8 mouse cellular contexts compared by ENCODE assay signal in genomic region chr1:82725026-82725874, GRCm38 (mm10). TPM values are rescaled to one million over a fixed set of nuclear protein-coding genes. Genes with fewer than 3 reads are reported as not detected.
DNase-seq lines count a peak whose midpoint lies in the region; ATAC-seq and TF ChIP-seq lines count a peak whose summit lies in the region.

No protein-coding gene starts in this region.

- H3K79me2 ChIP-seq in liver, adult 2 months (ENCODE audit: control insufficient read depth, insufficient read depth, low read length), result peaks cover 6% of the 10 kb centered on the region; the same call in 1 of the 2 replicates

- peak; percentile 93 for ATAC-seq in heart, embryonic 13.5 days (ENCODE audit: extremely low read depth, insufficient number of reproducible peaks, low FRiP score, low TSS enrichment)
- ATAC-seq in activated CD4-positive, CD25-positive, alpha-beta regulatory T cell, adult 4 months, result peak; percentile 84
- ATAC-seq in forebrain, embryonic 15.5 days (replicated peaks), result peak; percentile 98

- peak overlapping the region; percentile 91 for H3K4me2 ChIP-seq in heart, embryonic 13.5 days
- peak overlapping the region; percentile 77 for H3K4me2 ChIP-seq in forebrain, embryonic 15.5 days (replicated peaks)

- no peak for TF ChIP-seq POLR2A in liver, adult 2 months (IDR thresholded peaks at IDR 0.05; ENCODE audit: extremely low read depth, insufficient read depth, low read length)
- 0 out of 2 replicates have a peak, but pooled peaks have one; percentile 7 for TF ChIP-seq POLR2A in small intestine, adult 2 months (IDR thresholded peaks at IDR 0.05; ENCODE audit: low read depth, low read length)

- peaks cover 21% of the 10 kb centered on the region for H3K27me3 ChIP-seq in heart, embryonic 13.5 days (replicated peaks)
- H3K27me3 ChIP-seq in forebrain, embryonic 15.5 days, result peaks cover 6% of the 10 kb centered on the region; the same call in 1 of the 2 replicates
- no peaks in the 10 kb centered on the region for H3K27me3 ChIP-seq in liver, adult 2 months (ENCODE audit: control insufficient read depth, insufficient read depth, low read length)
- no peaks in the 10 kb centered on the region for H3K27me3 ChIP-seq in small intestine, adult 2 months (ENCODE audit: control insufficient read depth, insufficient read depth, low read length)

- DNase-seq in heart, adult 9 months (ENCODE audit: low spot score in 2 of 2), result no peak
- DNase-seq in 3T3-L1 (ENCODE audit: low read depth, low spot score), result peak; percentile 76
- peak; percentile 80 for DNase-seq in liver, adult 2 months (ENCODE audit: extremely low read depth, low read depth, low spot score)
- DNase-seq in layer of hippocampus, postnatal 14 days (ENCODE audit: low spot score in 2 of 2), result no peak

- peak overlapping the region; percentile 95 for H3K4me3 ChIP-seq in heart, embryonic 13.5 days
- peak overlapping the region; percentile 80 for H3K4me3 ChIP-seq in forebrain, embryonic 15.5 days
- H3K4me3 ChIP-seq in liver, adult 2 months (ENCODE audit: insufficient read depth, low read depth, low read length), result peak overlapping the region; percentile 86
- peak overlapping the region; percentile 92 for H3K4me3 ChIP-seq in small intestine, adult 2 months (ENCODE audit: low read depth, low read length)

- peak overlapping the region; percentile 98 for H3K9ac ChIP-seq in heart, embryonic 13.5 days
- peak overlapping the region; percentile 80 for H3K9ac ChIP-seq in forebrain, embryonic 15.5 days (replicated peaks)
- peak overlapping the region; percentile 94 for H3K9ac ChIP-seq in liver, adult 2 months (ENCODE audit: low read depth, low read length)

- WGBS in heart, embryonic 13.5 days, result under 1% methylated on average over 37 of the region's 37 CpGs
- WGBS in forebrain, embryonic 15.5 days, result under 1% methylated on average over 37 of the region's 37 CpGs
- WGBS in liver, adult 2 months, result under 1% methylated on average over 37 of the region's 37 CpGs
- 2% methylated on average over 37 of the region's 37 CpGs for WGBS in small intestine, adult 2 months

- H3K4me1 ChIP-seq in heart, embryonic 13.5 days, result peaks cover 13% of the 10 kb centered on the region
- H3K4me1 ChIP-seq in forebrain, embryonic 15.5 days, result peaks cover 17% of the 10 kb centered on the region
- H3K4me1 ChIP-seq in liver, adult 2 months (ENCODE audit: control insufficient read depth, insufficient read depth, low read length), result peaks cover 3% of the 10 kb centered on the region; the same call in 1 of the 2 replicates
- 0 out of 2 replicates have a peak, but pooled peaks cover 2% of the 10 kb centered on the region for H3K4me1 ChIP-seq in small intestine, adult 2 months (ENCODE audit: control insufficient read depth, insufficient read depth, insufficient read length, low read length)

- peaks cover 30% of the 10 kb centered on the region for H3K36me3 ChIP-seq in heart, embryonic 13.5 days
- peaks cover 16% of the 10 kb centered on the region for H3K36me3 ChIP-seq in forebrain, embryonic 15.5 days
- H3K36me3 ChIP-seq in liver, adult 2 months (ENCODE audit: control insufficient read depth, insufficient read depth, low read length), result peaks cover 20% of the 10 kb centered on the region
- peaks cover 12% of the 10 kb centered on the region for H3K36me3 ChIP-seq in small intestine, adult 2 months (ENCODE audit: control insufficient read depth, insufficient read depth, low read length)

- H3K27ac ChIP-seq in heart, embryonic 13.5 days (replicated peaks), result peak overlapping the region; percentile 83
- H3K27ac ChIP-seq in forebrain, embryonic 15.5 days (replicated peaks), result peak overlapping the region; percentile 66; the same call in 1 of the 2 replicates
- peak overlapping the region; percentile 97 for H3K27ac ChIP-seq in liver, adult 2 months (replicated peaks; ENCODE audit: insufficient read depth, low read depth, low read length)
- peak overlapping the region; percentile 54; the same call in 1 of the 2 replicates for H3K27ac ChIP-seq in small intestine, adult 2 months (ENCODE audit: insufficient read depth, low read depth, low read length)

- no peaks in the 10 kb centered on the region for H3K9me3 ChIP-seq in heart, embryonic 13.5 days
- H3K9me3 ChIP-seq in forebrain, embryonic 15.5 days, result no peaks in the 10 kb centered on the region

- no peak for TF ChIP-seq CTCF in liver, adult 2 months (IDR thresholded peaks at IDR 0.05; ENCODE audit: low read depth, low read length)
- 0 out of 2 replicates have a peak, but pooled peaks have one; percentile 11 for TF ChIP-seq CTCF in small intestine, adult 2 months (IDR thresholded peaks at IDR 0.05; ENCODE audit: extremely low read depth, insufficient read length, insufficient replicate concordance, low read depth, low read length)

RNA-seq across cellular contexts. Expression of gene Mff, which starts 0.6 kb away (rescaled TPM):
- polyA plus RNA-seq in heart, embryonic 13.5 days (2015; fragmentation: Nextera tagmentation; extraction: Ambion mirVana), result 187 and 214 TPM in 2 replicates
- polyA plus RNA-seq in activated CD4-positive, CD25-positive, alpha-beta regulatory T cell, adult 4 months (2017; shearing (Covaris generic)), result 100 to 1,000 TPM in 1 of 2 experiments, 10 to 100 TPM in 1; 94.7 to 117 TPM
- 373 and 380 TPM in 2 replicates for polyA plus RNA-seq in forebrain, embryonic 15.5 days (2015; fragmentation: Nextera tagmentation; extraction: Ambion mirVana)
- 55.2 and 58.3 TPM in 2 replicates for total RNA-seq in liver, adult 2 months (2014; rRNA removed)
- polyA plus RNA-seq in liver, adult 2 months (2012; rRNA removed), result 32.4 and 38.1 TPM in 2 replicates
- polyA plus RNA-seq in small intestine, adult 2 months (2012; rRNA removed), result 22.3 and 31.7 TPM in 2 replicates
- 100 to 1,000 TPM; 248 to 260 TPM for total RNA-seq in layer of hippocampus, postnatal 14 days (2021)

RNA-seq across cellular contexts. Expression of gene Tm4sf20, which starts 43.0 kb away (rescaled TPM):
- polyA plus RNA-seq in heart, embryonic 13.5 days (2015; fragmentation: Nextera tagmentation; extraction: Ambion mirVana), result not detected in 2 replicates
- polyA plus RNA-seq in activated CD4-positive, CD25-positive, alpha-beta regulatory T cell, adult 4 months (2017; shearing (Covaris generic)), result under 1 TPM in 1 of 2 experiments, not detected in 1; 0.81 TPM
- polyA plus RNA-seq in forebrain, embryonic 15.5 days (2015; fragmentation: Nextera tagmentation; extraction: Ambion mirVana), result not detected in 2 replicates
- not detected in 2 replicates for total RNA-seq in liver, adult 2 months (2014; rRNA removed)
- polyA plus RNA-seq in liver, adult 2 months (2012; rRNA removed), result not detected in 2 replicates
- 38.1 and 224 TPM in 2 replicates for polyA plus RNA-seq in small intestine, adult 2 months (2012; rRNA removed)
- not detected for total RNA-seq in layer of hippocampus, postnatal 14 days (2021)

RNA-seq across cellular contexts. Expression of gene Gm47791, which starts 45.8 kb away (rescaled TPM):
- not detected in 2 replicates for polyA plus RNA-seq in heart, embryonic 13.5 days (2015; fragmentation: Nextera tagmentation; extraction: Ambion mirVana)
- not detected for polyA plus RNA-seq in activated CD4-positive, CD25-positive, alpha-beta regulatory T cell, adult 4 months (2017; shearing (Covaris generic))
- polyA plus RNA-seq in forebrain, embryonic 15.5 days (2015; fragmentation: Nextera tagmentation; extraction: Ambion mirVana), result not detected in 2 replicates
- not detected in 2 replicates for total RNA-seq in liver, adult 2 months (2014; rRNA removed)
- not detected in 2 replicates for polyA plus RNA-seq in liver, adult 2 months (2012; rRNA removed)
- polyA plus RNA-seq in small intestine, adult 2 months (2012; rRNA removed), result not detected in 2 replicates
- total RNA-seq in layer of hippocampus, postnatal 14 days (2021), result not detected

Comparison
In these comparisons a context has a peak if more than half of its experiments do, and no peak if none do; other contexts are left out.
1. DNase-seq: peak in 3T3-L1 (single experiment) and liver, adult 2 months (single experiment); none in heart, adult 9 months (0 of 2) and layer of hippocampus, postnatal 14 days (0 of 2).
2. RNA of gene Tm4sf20, which starts 43.0 kb away (polyA plus RNA-seq): 38.1 to 224 TPM in small intestine, adult 2 months; 0.81 TPM in activated CD4-positive, CD25-positive, alpha-beta regulatory T cell, adult 4 months, not detected in forebrain, embryonic 15.5 days, not detected in heart, embryonic 13.5 days and not detected in liver, adult 2 months; every median in the first group is over 10 times any median in the second.
3. Peak in every context shown above with its lines, with median percentiles within 50 percentile points of each other: ATAC-seq, H3K27ac ChIP-seq, H3K4me3 ChIP-seq and H3K9ac ChIP-seq.